ENCODE assay signal across 21 mouse cellular contexts in genomic region chrX:93428956-93429737, GRCm38 (mm10).
A peak's percentile ranks its signal among the peaks of the same experiment; 100 is the strongest.
DNase-seq lines count a peak whose midpoint lies in the region; ATAC-seq lines count a peak whose summit lies in the region.
"Had no signal": no experiment of that assay in that cellular context is flagged by ENCODE, and none has a peak within 500 bp of the region (broad histone marks: within the 10 kb centered on the region; RNA-seq: fewer than 3 reads in every experiment).

No protein-coding gene starts in this region.

- no peaks in the 10 kb centered on the region for H3K27me3 ChIP-seq in midbrain, embryonic 11.5 days (ENCODE audit: control insufficient read depth, insufficient read depth, low read length)
- H3K27me3 ChIP-seq in midbrain, embryonic 16.5 days (ENCODE audit: control insufficient read depth, insufficient read depth, low read depth, low read length): no peaks in the 10 kb centered on the region
- no peaks in the 10 kb centered on the region for H3K27me3 ChIP-seq in forebrain, embryonic 12.5 days
- no peaks in the 10 kb centered on the region for H3K27me3 ChIP-seq in neural tube, embryonic 13.5 days
- H3K27me3 ChIP-seq: CH12.LX; embryonic facial prominence, embryonic 13.5 days; heart, embryonic 15.5 days had no signal

- peak; percentile 0 for DNase-seq in CD4-positive, CD25-positive, alpha-beta regulatory T cell, adult 2 months (ENCODE audit: low read depth, low spot score)
- peak; percentile 86 for DNase-seq in midbrain, embryonic 11.5 days (ENCODE audit: low spot score, missing footprints)
- no peak for DNase-seq in kidney, postnatal 4 days
- DNase-seq in heart, adult 18-20 months: no peak
- DNase-seq: cerebellum, adult 11 months; cerebellum, postnatal 14 days; heart, adult 2 months; layer of hippocampus, adult 9-11 months; liver; liver, postnatal 0 days; lung, postnatal 14 days; right cerebral cortex, postnatal 25 days had no signal

- no peak for ATAC-seq in CD4-positive, CD25-positive, alpha-beta regulatory T cell, adult 4 months
- ATAC-seq in midbrain, embryonic 11.5 days (ENCODE audit: low FRiP score): peak; percentile 57
- ATAC-seq in midbrain, embryonic 16.5 days: no peak
- peak; percentile 83 for ATAC-seq in forebrain, embryonic 12.5 days (ENCODE audit: low FRiP score)
- no peak for ATAC-seq in neural tube, embryonic 13.5 days (ENCODE audit: low read depth)
- ATAC-seq: intestine, embryonic 16.5 days; liver, postnatal 0 days had no signal

- no peak overlapping the region for H3K4me3 ChIP-seq in midbrain, embryonic 11.5 days (ENCODE audit: low read depth, low read length)
- H3K4me3 ChIP-seq in midbrain, embryonic 16.5 days (ENCODE audit: low read depth, low read length): no peak overlapping the region
- no peak overlapping the region for H3K4me3 ChIP-seq in forebrain, embryonic 12.5 days (replicated peaks)
- no peak overlapping the region for H3K4me3 ChIP-seq in neural tube, embryonic 13.5 days
- H3K4me3 ChIP-seq: embryonic facial prominence, embryonic 13.5 days; heart, adult 2 months; heart, embryonic 15.5 days had no signal

- H3K4me1 ChIP-seq in midbrain, embryonic 11.5 days (ENCODE audit: control insufficient read depth, insufficient read depth, low read length): no peaks in the 10 kb centered on the region
- H3K4me1 ChIP-seq in midbrain, embryonic 16.5 days (ENCODE audit: control insufficient read depth, insufficient read depth, low read length): 0 out of 2 replicates have a peak, but pooled peaks cover 2% of the 10 kb centered on the region
- no peaks in the 10 kb centered on the region for H3K4me1 ChIP-seq in forebrain, embryonic 12.5 days
- no peaks in the 10 kb centered on the region for H3K4me1 ChIP-seq in neural tube, embryonic 13.5 days (replicated peaks)
- H3K4me1 ChIP-seq: embryonic facial prominence, embryonic 13.5 days; heart, embryonic 15.5 days had no signal

- WGBS in midbrain, embryonic 11.5 days: 38% methylated on average over 9 of the region's 9 CpGs
- WGBS in midbrain, embryonic 16.5 days: 36% methylated on average over 9 of the region's 9 CpGs
- WGBS in forebrain, embryonic 12.5 days: 27% methylated on average over 9 of the region's 9 CpGs
- WGBS in neural tube, embryonic 13.5 days: 47% methylated on average over 9 of the region's 9 CpGs

- H3K36me3 ChIP-seq in midbrain, embryonic 11.5 days (ENCODE audit: control insufficient read depth, insufficient read depth, low read length): no peaks in the 10 kb centered on the region
- H3K36me3 ChIP-seq in midbrain, embryonic 16.5 days (ENCODE audit: control insufficient read depth, insufficient read depth, low read length): no peaks in the 10 kb centered on the region
- no peaks in the 10 kb centered on the region for H3K36me3 ChIP-seq in forebrain, embryonic 12.5 days (replicated peaks)
- no peaks in the 10 kb centered on the region for H3K36me3 ChIP-seq in neural tube, embryonic 13.5 days
- H3K36me3 ChIP-seq: embryonic facial prominence, embryonic 13.5 days; heart, embryonic 15.5 days had no signal

- H3K27ac ChIP-seq in midbrain, embryonic 11.5 days (ENCODE audit: low read depth, low read length): no peak overlapping the region
- no peak overlapping the region for H3K27ac ChIP-seq in midbrain, embryonic 16.5 days (ENCODE audit: low read length)
- peak overlapping the region; percentile 38; the same call in 1 of the 2 replicates for H3K27ac ChIP-seq in forebrain, embryonic 12.5 days
- no peak overlapping the region for H3K27ac ChIP-seq in neural tube, embryonic 13.5 days (replicated peaks)
- H3K27ac ChIP-seq: embryonic facial prominence, embryonic 13.5 days; heart, adult 2 months; heart, embryonic 15.5 days; kidney, postnatal 0 days had no signal

- no peak overlapping the region for H3K9ac ChIP-seq in midbrain, embryonic 11.5 days (ENCODE audit: low read length)
- no peak overlapping the region for H3K9ac ChIP-seq in midbrain, embryonic 16.5 days (ENCODE audit: low read depth, low read length)
- H3K9ac ChIP-seq in forebrain, embryonic 12.5 days: no peak overlapping the region
- H3K9ac ChIP-seq in neural tube, embryonic 13.5 days: no peak overlapping the region
- H3K9ac ChIP-seq: embryonic facial prominence, embryonic 13.5 days; heart, embryonic 15.5 days; liver, postnatal 0 days had no signal

- H3K9me3 ChIP-seq in midbrain, embryonic 11.5 days (ENCODE audit: control insufficient read depth, low read length): no peaks in the 10 kb centered on the region
- H3K9me3 ChIP-seq in midbrain, embryonic 16.5 days (replicated peaks; ENCODE audit: control insufficient read depth, low read length, poor library complexity, severe bottlenecking): no peaks in the 10 kb centered on the region
- H3K9me3 ChIP-seq in forebrain, embryonic 12.5 days: no peaks in the 10 kb centered on the region
- no peaks in the 10 kb centered on the region for H3K9me3 ChIP-seq in neural tube, embryonic 13.5 days
- H3K9me3 ChIP-seq: embryonic facial prominence, embryonic 13.5 days; heart, embryonic 15.5 days had no signal

- H3K4me2 ChIP-seq in midbrain, embryonic 11.5 days: no peak overlapping the region
- no peak overlapping the region for H3K4me2 ChIP-seq in midbrain, embryonic 16.5 days (ENCODE audit: low read length)
- H3K4me2 ChIP-seq in forebrain, embryonic 12.5 days: peak overlapping the region; percentile 8; the same call in 1 of the 2 replicates
- peak overlapping the region; percentile 13; the same call in 1 of the 2 replicates for H3K4me2 ChIP-seq in neural tube, embryonic 13.5 days
- H3K4me2 ChIP-seq: embryonic facial prominence, embryonic 13.5 days; heart, embryonic 15.5 days had no signal

Comparison
In these comparisons a context has a peak if more than half of its experiments do, and no peak if none do; other contexts are left out.
1. ATAC-seq: peak in midbrain, embryonic 11.5 days (single experiment) and forebrain, embryonic 12.5 days (single experiment); none in CD4-positive, CD25-positive, alpha-beta regulatory T cell, adult 4 months (single experiment), midbrain, embryonic 16.5 days (single experiment) and neural tube, embryonic 13.5 days (single experiment).
2. DNase-seq: peak in CD4-positive, CD25-positive, alpha-beta regulatory T cell, adult 2 months (single experiment) and midbrain, embryonic 11.5 days (single experiment); none in kidney, postnatal 4 days (0 of 2) and heart, adult 18-20 months (0 of 2).
3. H3K4me2 ChIP-seq: peak in forebrain, embryonic 12.5 days (single experiment) and neural tube, embryonic 13.5 days (single experiment); none in midbrain, embryonic 11.5 days (single experiment) and midbrain, embryonic 16.5 days (single experiment).